Mouse (Mus musculus): ENCODE data around the gene Rfc4. TPM values are rescaled to one million over a fixed set of nuclear protein-coding genes. Genes with fewer than 3 reads are reported as not detected.

The Rfc4 gene
- polyA plus RNA-seq, 1 experiment, result 0.48 TPM

GRCm38 (mm10) chr16:23165441-23165840 lies 37.9 kb upstream of the Rfc4 start:
- 0 out of 2 replicates have a peak, but pooled peaks have one; percentile 20 for TF ChIP-seq CTCF (conservative IDR thresholded peaks at IDR 0.05; ENCODE audit: insufficient read depth, insufficient read length, low read depth, low read length)
- TF ChIP-seq POLR2A (IDR thresholded peaks at IDR 0.05; ENCODE audit: low read depth, low read length), result no peak
- no peak for DNase-seq
- no peak overlapping the region for H3K4me3 ChIP-seq (ENCODE audit: insufficient read depth, low read depth, low read length)
- H3K4me1 ChIP-seq (ENCODE audit: control insufficient read depth, insufficient read depth, low read length), result no peaks in the 10 kb centered on the region
- H3K27me3 ChIP-seq (replicated peaks; ENCODE audit: control insufficient read depth, insufficient read depth, low read length), result no peaks in the 10 kb centered on the region
- WGBS, result 82% methylated on average over 9 of the region's 9 CpGs
- H3K36me3 ChIP-seq (ENCODE audit: control insufficient read depth, insufficient read depth, low read length), result no peaks in the 10 kb centered on the region
- H3K27ac ChIP-seq (ENCODE audit: insufficient read depth, low read depth, low read length), result no peak overlapping the region

- Histone ChIP-seq H3K27ac (ENCODE audit: insufficient read depth, low read depth, low read length) (peak overlapping the region; percentile 51), H3K27me3 (replicated peaks; ENCODE audit: control insufficient read depth, insufficient read depth, low read length) (no peaks in the 10 kb centered on the region), H3K36me3 (ENCODE audit: control insufficient read depth, insufficient read depth, low read length) (no peaks in the 10 kb centered on the region), H3K4me3 (ENCODE audit: insufficient read depth, low read depth, low read length) (no peak overlapping the region), H3K4me1 (ENCODE audit: control insufficient read depth, insufficient read depth, low read length) (no peaks in the 10 kb centered on the region)
- TF ChIP-seq CTCF (conservative IDR thresholded peaks at IDR 0.05; ENCODE audit: insufficient read depth, insufficient read length, low read depth, low read length) (no peak), POLR2A (IDR thresholded peaks at IDR 0.05; ENCODE audit: low read depth, low read length) (no peak)
- DNase-seq, result peak; percentile 54
- WGBS, result 65% methylated on average over 6 of the region's 6 CpGs
These were observed 36.9 kb upstream of the Rfc4 start for GRCm38 (mm10) chr16:23164443-23164842.

- DNase-seq, result no peak
- no peak for TF ChIP-seq POLR2A (IDR thresholded peaks at IDR 0.05; ENCODE audit: low read depth, low read length)
- TF ChIP-seq CTCF (conservative IDR thresholded peaks at IDR 0.05; ENCODE audit: insufficient read depth, insufficient read length, low read depth, low read length), result no peak
- WGBS, result 84% methylated on average over 3 of the region's 3 CpGs
These were observed 34.6 kb upstream of the Rfc4 start for GRCm38 (mm10) chr16:23162116-23162515.

DNA sequence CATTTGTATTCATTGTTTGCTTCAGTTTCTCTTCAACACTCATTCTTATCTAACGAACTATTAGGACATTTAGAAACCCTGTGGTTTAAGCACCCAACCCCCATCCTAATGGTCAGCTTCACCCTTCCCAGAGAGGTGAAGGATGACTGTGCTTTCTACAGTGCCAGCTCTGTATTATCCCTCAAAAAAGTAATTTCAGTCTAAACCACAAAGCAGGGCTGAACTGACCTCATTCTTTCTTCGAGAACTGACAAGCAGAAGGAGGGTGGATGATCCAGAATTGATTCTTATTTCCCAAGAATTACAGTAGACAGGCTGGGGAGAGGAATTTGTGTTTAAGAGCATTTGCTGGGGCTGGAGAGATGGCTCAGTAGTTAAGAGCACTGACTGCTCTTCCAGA lies 32.2 kb upstream of the Rfc4 start:
- Histone ChIP-seq H3K4me1 (ENCODE audit: control insufficient read depth, insufficient read depth, low read length) (no peaks in the 10 kb centered on the region), H3K4me3 (ENCODE audit: insufficient read depth, low read depth, low read length) (no peak overlapping the region), H3K36me3 (ENCODE audit: control insufficient read depth, insufficient read depth, low read length) (no peaks in the 10 kb centered on the region), H3K27me3 (replicated peaks; ENCODE audit: control insufficient read depth, insufficient read depth, low read length) (no peaks in the 10 kb centered on the region), H3K27ac (ENCODE audit: insufficient read depth, low read depth, low read length) (no peak overlapping the region)
- 73% methylated on average over 2 of the region's 2 CpGs for WGBS
- DNase-seq, result no peak
- TF ChIP-seq CTCF (conservative IDR thresholded peaks at IDR 0.05; ENCODE audit: insufficient read depth, insufficient read length, low read depth, low read length) (no peak), POLR2A (IDR thresholded peaks at IDR 0.05; ENCODE audit: low read depth, low read length) (no peak)

More at GRCm38 (mm10) chr16:23162116-23162515, 34.6 kb upstream of the Rfc4 start:
- H3K27me3 ChIP-seq (replicated peaks; ENCODE audit: control insufficient read depth, insufficient read depth, low read length), result no peaks in the 10 kb centered on the region
- H3K27ac ChIP-seq (ENCODE audit: insufficient read depth, low read depth, low read length), result no peak overlapping the region
- no peak overlapping the region for H3K4me3 ChIP-seq (ENCODE audit: insufficient read depth, low read depth, low read length)
- no peaks in the 10 kb centered on the region for H3K4me1 ChIP-seq (ENCODE audit: control insufficient read depth, insufficient read depth, low read length)
- no peaks in the 10 kb centered on the region for H3K36me3 ChIP-seq (ENCODE audit: control insufficient read depth, insufficient read depth, low read length)

DNA sequence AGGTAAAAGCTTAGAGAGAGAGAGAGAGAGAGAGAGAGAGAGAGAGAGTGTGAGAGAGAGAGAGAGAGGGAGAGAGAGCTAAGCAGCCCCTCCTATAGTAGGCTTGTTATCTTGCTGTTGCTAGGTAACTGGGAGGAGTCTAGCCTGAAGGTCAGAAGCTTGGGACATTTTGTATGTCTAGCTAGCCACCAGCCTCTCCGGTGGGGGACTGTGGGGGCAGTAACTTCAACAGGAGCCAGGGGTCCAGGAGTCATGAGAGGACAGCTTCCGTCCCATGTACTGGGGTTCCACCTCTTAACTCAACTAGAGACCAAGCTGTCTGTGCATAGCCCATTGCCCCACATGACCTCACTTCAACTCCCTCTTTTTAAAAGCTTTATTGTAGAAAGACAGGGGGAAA lies 31.4 kb upstream of the Rfc4 start:
- TF ChIP-seq POLR2A (IDR thresholded peaks at IDR 0.05; ENCODE audit: low read depth, low read length) (no peak), CTCF (conservative IDR thresholded peaks at IDR 0.05; ENCODE audit: insufficient read depth, insufficient read length, low read depth, low read length) (no peak)
- H3K4me3 ChIP-seq (ENCODE audit: insufficient read depth, low read depth, low read length), result no peak overlapping the region
- 50% methylated on average over 2 of the region's 2 CpGs for WGBS
- no peak for DNase-seq
- no peaks in the 10 kb centered on the region for H3K4me1 ChIP-seq (ENCODE audit: control insufficient read depth, insufficient read depth, low read length)
- no peaks in the 10 kb centered on the region for H3K27me3 ChIP-seq (replicated peaks; ENCODE audit: control insufficient read depth, insufficient read depth, low read length)
- H3K27ac ChIP-seq (ENCODE audit: insufficient read depth, low read depth, low read length), result no peak overlapping the region
- no peaks in the 10 kb centered on the region for H3K36me3 ChIP-seq (ENCODE audit: control insufficient read depth, insufficient read depth, low read length)

DNA sequence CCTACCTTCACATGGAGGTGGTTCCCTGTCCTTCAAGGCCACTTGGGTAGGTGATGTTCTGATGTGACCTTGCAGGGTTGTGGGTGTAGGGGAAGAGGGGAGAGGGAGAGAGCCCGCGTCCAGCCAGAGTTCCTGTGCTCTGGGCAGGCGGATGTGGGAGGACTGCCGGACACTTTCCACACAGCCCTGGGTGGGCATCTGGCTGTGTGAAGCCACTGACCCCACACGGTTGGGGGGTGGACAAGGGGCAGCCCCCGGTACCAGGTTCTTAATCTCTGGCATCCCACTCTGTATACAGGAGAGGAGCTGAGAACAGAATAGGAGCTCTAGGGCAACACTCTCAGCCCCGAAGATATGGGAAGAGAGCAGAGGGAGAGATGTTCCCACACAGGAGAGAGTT lies 30.8 kb upstream of the Rfc4 start:
- DNase-seq, result no peak
- TF ChIP-seq CTCF (conservative IDR thresholded peaks at IDR 0.05; ENCODE audit: insufficient read depth, insufficient read length, low read depth, low read length), result no peak
- no peak for TF ChIP-seq POLR2A (IDR thresholded peaks at IDR 0.05; ENCODE audit: low read depth, low read length)
- 87% methylated on average over 7 of the region's 7 CpGs for WGBS

GRCm38 (mm10) chr16:23157013-23157412 lies 29.5 kb upstream of the Rfc4 start:
- no peak for TF ChIP-seq CTCF (conservative IDR thresholded peaks at IDR 0.05; ENCODE audit: insufficient read depth, insufficient read length, low read depth, low read length)
- no peak for TF ChIP-seq POLR2A (IDR thresholded peaks at IDR 0.05; ENCODE audit: low read depth, low read length)
- no peak overlapping the region for H3K27ac ChIP-seq (ENCODE audit: insufficient read depth, low read depth, low read length)
- H3K4me1 ChIP-seq (ENCODE audit: control insufficient read depth, insufficient read depth, low read length), result no peaks in the 10 kb centered on the region
- H3K27me3 ChIP-seq (replicated peaks; ENCODE audit: control insufficient read depth, insufficient read depth, low read length), result no peaks in the 10 kb centered on the region
- DNase-seq, result no peak
- H3K4me3 ChIP-seq (ENCODE audit: insufficient read depth, low read depth, low read length), result no peak overlapping the region
- no peaks in the 10 kb centered on the region for H3K36me3 ChIP-seq (ENCODE audit: control insufficient read depth, insufficient read depth, low read length)
- 93% methylated on average over 13 of the region's 13 CpGs for WGBS

More for the DNA sequence above, 30.8 kb upstream of the Rfc4 start:
- Histone ChIP-seq H3K4me1 (ENCODE audit: control insufficient read depth, insufficient read depth, low read length) (no peaks in the 10 kb centered on the region), H3K27me3 (replicated peaks; ENCODE audit: control insufficient read depth, insufficient read depth, low read length) (no peaks in the 10 kb centered on the region), H3K36me3 (ENCODE audit: control insufficient read depth, insufficient read depth, low read length) (no peaks in the 10 kb centered on the region), H3K4me3 (ENCODE audit: insufficient read depth, low read depth, low read length) (no peak overlapping the region), H3K27ac (ENCODE audit: insufficient read depth, low read depth, low read length) (no peak overlapping the region)
